Mouse (Mus musculus) heart, postnatal 0 days (tissue): Measurements from ENCODE around the gene Negr1. TPM values are rescaled to one million over a fixed set of nuclear protein-coding genes. Genes with fewer than 3 reads are reported as not detected.
"Not testable (repeated sequence)": the region's sequence is repeated elsewhere in the genome, so short reads cannot be mapped to it uniquely, and the experiment has no call there.

ENCODE experiments used
- ATAC-seq: fragments of 200-750 bp; cut with Nextera tagmentation; 2 replicates; pipeline ENCODE4 v1.8.0; 2017; ENCODE audit warnings: low read depth, moderate number of reproducible peaks, moderate library complexity; ENCODE audit not compliant: insufficient read depth
- DNase-seq: peaks from one replicate; pipeline ENCODE4 v3.0.0-alpha.2; 2016; ENCODE audit warnings: low spot score
- H3K27ac ChIP-seq: fragments of 300-500 bp; sonication (generic); 2 replicates; pipeline ENCODE4 v1.5.1; 2014; ENCODE audit warnings: low read depth, mild to moderate bottlenecking
- H3K27me3 ChIP-seq: fragments of 300-500 bp; sonication (generic); 2 replicates; pipeline ENCODE4 v1.6.1; 2014; ENCODE audit warnings: low read length, mixed read lengths; ENCODE audit not compliant: control insufficient read depth, insufficient read depth
- H3K36me3 ChIP-seq: fragments of 300-500 bp; sonication (generic); replicated peaks from 2 replicates; pipeline ENCODE4 v1.6.1; 2014; ENCODE audit warnings: low read length, mixed read lengths; ENCODE audit not compliant: control insufficient read depth, insufficient read depth
- H3K4me1 ChIP-seq: fragments of 300-500 bp; sonication (generic); 2 replicates; pipeline ENCODE4 v1.6.1; 2014; ENCODE audit warnings: antibody characterized with exemption; ENCODE audit not compliant: control insufficient read depth, insufficient read depth
- H3K4me2 ChIP-seq: fragments of 300-500 bp; sonication (generic); 2 replicates; pipeline ENCODE4 v1.6.1; 2014; ENCODE audit warnings: low read depth, mild to moderate bottlenecking, low read length, moderate library complexity
- H3K4me3 ChIP-seq: fragments of 300-500 bp; sonication (generic); 2 replicates; pipeline ENCODE4 v1.5.1; 2014; ENCODE audit warnings: low read depth, low read length
- H3K9ac ChIP-seq: fragments of 300-500 bp; sonication (generic); replicated peaks from 2 replicates; pipeline ENCODE4 v1.6.1; 2014; ENCODE audit warnings: low read depth, low read length, mixed read lengths
- H3K9me3 ChIP-seq: fragments of 300-500 bp; sonication (generic); replicated peaks from 2 replicates; pipeline ENCODE4 v1.6.1; 2016; ENCODE audit warnings: low read length; ENCODE audit not compliant: control insufficient read depth
- CTCF ChIP-seq: IDR thresholded peaks from 2 replicates; pipeline ENCODE4 v1.5.1; 2016; ENCODE audit warnings: antibody characterized with exemption, control low read depth, low read depth
- EP300 ChIP-seq: IDR thresholded peaks from 2 replicates; pipeline ENCODE4 v1.6.1; 2016; ENCODE audit warnings: antibody characterized with exemption, low read depth
- WGBS: fragments of 180-500 bp; shearing (Covaris S2); extraction: QIAGEN DNeasy Blood & Tissue Kit; methylation state at CpG from one replicate; pipeline ENCODE4 v1.1.7; 2014; 5-methylcytosine and 5-hydroxymethylcytosine counted together
- polyA plus RNA-seq: library from polyadenylated mRNA; unstranded; fragments of >200 nt; fragmentation: Nextera tagmentation; extraction: Ambion mirVana; gene quantifications from 2 replicates; pipeline ENCODE4 v1.2.1, GENCODE M21; 2015
- total RNA-seq: library from RNA; depleted of rRNA; stranded (reverse); fragments of >200 nt; gene quantifications from 2 replicates; pipeline ENCODE4 v1.2.3, GENCODE M21; 2014; ENCODE audit warnings: low replicate concordance

The Negr1 gene
- total and polyA plus RNA-seq, 2 experiments from 2014 or later, result 0.55 to 2.0 TPM

DNA sequence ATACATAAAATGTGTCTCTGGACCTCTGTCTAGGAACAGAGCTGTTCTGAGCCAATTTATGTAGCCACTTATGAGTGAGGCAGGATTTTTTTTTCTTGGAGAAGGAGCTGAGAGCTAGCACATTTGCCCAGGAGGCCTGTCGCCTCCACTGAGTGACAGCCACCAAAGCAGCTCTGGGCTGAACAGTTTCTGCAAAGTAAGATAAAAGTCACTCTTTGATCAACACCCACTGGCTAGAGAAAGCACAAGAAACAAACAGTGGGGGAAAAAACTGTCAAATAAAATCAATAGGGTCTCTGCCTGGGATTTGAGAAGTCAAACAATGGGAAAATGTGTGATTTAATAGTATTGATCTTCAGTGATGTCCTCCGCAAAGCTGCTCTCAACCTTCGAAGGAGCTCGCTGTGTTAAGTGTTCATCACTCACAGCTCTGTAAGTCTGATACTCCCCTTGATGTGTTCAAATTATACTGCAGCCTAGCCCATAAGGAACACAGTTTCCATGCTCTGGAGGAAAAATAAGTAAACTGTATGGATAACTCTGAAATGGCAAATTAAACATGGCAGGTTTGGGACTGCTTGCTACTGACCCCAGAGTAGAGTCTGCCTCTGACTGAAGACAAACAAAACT, 470.0 kb downstream of the Negr1 start:
- Histone ChIP-seq H3K36me3 (no peaks in the 10 kb centered on the region), H3K4me3 (no peak overlapping the region), H3K9ac (no peak overlapping the region), H3K27ac (no peak overlapping the region), H3K4me1 (no peaks in the 10 kb centered on the region), H3K9me3 (no peaks in the 10 kb centered on the region), H3K27me3 (no peaks in the 10 kb centered on the region), H3K4me2 (no peak overlapping the region)
- 68% methylated on average over 4 of the region's 4 CpGs for WGBS
- ATAC-seq (no peak), DNase-seq (no peak)
- TF ChIP-seq EP300 (no peak), CTCF (no peak)

DNA sequence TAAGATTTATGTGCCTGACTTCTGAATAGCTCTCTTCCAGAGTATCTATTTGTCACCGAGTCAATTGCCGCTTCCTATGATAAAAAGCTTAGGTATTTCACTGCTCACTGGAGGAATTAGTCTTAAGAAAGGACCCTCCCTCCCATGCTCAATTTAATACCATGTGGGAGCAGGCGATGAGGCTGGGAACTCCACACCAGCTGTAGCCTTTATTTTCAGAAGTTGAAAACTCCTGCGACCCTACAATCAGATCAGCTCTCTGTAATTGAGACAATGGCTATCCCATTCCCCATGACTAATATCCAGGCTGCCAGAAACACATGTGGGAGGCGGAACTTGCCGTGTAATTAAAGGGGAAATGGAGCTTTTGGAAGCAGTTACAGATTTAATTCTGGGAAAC, 474.4 kb downstream of the Negr1 start:
- no peak for TF ChIP-seq EP300
- no peak for TF ChIP-seq CTCF
- no peak for ATAC-seq

DNA sequence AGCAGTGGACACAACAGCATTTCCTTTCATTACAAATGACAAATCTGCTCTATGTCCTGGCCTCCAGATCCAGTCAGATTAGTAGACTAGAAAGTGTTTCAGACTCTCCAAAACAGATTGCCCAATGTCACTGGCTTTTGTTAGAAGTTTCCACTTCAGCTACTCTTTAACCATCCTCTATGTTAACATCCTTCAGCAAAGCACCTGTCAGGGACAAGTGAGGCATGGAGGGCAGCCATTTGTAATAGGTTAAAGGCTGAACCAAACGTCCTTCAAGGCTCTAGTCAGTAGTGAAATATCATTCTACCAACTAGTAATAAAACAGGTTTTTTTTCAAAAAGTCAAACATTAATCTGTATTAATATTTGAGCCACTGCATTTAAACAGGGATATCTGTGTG, 475.0 kb downstream of the Negr1 start:
- TF ChIP-seq EP300 (no peak), CTCF (no peak)
- H3K36me3 ChIP-seq, result no peaks in the 10 kb centered on the region
- H3K4me2 ChIP-seq, result no peak overlapping the region
- no peak overlapping the region for H3K27ac ChIP-seq
- H3K4me1 ChIP-seq, result no peaks in the 10 kb centered on the region
- H3K9me3 ChIP-seq, result no peaks in the 10 kb centered on the region
- ATAC-seq (no peak), DNase-seq (no peak)
- H3K4me3 ChIP-seq, result no peak overlapping the region
- H3K27me3 ChIP-seq, result no peaks in the 10 kb centered on the region
- WGBS, result 81% methylated on average over 1 of the region's 1 CpGs
- no peak overlapping the region for H3K9ac ChIP-seq

More for the DNA sequence above, 474.4 kb downstream of the Negr1 start:
- no peaks in the 10 kb centered on the region for H3K27me3 ChIP-seq
- H3K4me1 ChIP-seq, result no peaks in the 10 kb centered on the region
- no peak overlapping the region for H3K9ac ChIP-seq
- no peak for DNase-seq
- H3K27ac ChIP-seq, result no peak overlapping the region
- no peak overlapping the region for H3K4me2 ChIP-seq
- no peaks in the 10 kb centered on the region for H3K36me3 ChIP-seq
- no peak overlapping the region for H3K4me3 ChIP-seq
- H3K9me3 ChIP-seq, result no peaks in the 10 kb centered on the region
- WGBS, result 58% methylated on average over 6 of the region's 6 CpGs

DNA sequence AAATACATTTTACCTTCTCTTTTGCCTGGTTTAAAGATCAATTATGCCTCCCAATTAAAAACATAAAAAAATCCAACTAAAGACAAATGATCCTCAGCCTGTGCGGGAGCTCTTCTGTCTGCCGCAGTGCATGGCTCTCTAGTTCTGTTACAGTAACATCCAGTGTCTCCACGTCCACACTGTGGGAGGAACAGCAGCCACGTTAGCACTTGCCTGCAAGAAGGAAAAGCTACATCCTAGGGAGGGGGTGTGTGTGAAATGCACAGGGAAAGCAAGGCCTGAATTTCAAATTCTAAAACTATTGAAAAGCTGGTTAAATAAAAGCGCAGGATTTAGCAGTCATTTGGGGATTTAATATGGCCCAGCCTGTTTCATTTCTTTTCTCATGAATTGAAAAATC, 479.0 kb downstream of the Negr1 start:
- TF ChIP-seq EP300 (no peak), CTCF (no peak)

DNA sequence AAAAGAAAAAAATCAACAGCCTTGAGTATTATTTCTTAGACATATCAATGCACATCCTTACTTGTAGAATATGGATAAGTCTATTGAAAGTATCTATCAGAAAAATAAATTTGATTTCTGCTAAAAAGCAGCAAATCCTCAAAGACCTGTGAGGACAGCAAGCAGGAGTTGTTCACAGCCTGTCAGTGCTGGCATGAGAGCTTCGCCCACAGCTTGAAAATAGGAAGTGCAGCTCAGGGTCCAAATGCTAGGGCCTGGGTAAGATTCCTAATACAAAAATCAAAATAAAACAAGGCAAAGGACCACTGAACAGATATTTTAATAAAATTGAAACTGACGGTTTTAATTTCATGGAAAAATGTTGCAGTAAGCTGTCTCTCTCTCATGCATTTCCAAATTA, 483.0 kb downstream of the Negr1 start:
- H3K27me3 ChIP-seq, result no peaks in the 10 kb centered on the region
- WGBS, result 81% methylated on average over 2 of the region's 2 CpGs
- no peaks in the 10 kb centered on the region for H3K4me1 ChIP-seq
- TF ChIP-seq CTCF (no peak), EP300 (no peak)
- no peak overlapping the region for H3K9ac ChIP-seq
- no peaks in the 10 kb centered on the region for H3K9me3 ChIP-seq
- no peak overlapping the region for H3K4me2 ChIP-seq
- ATAC-seq (no peak), DNase-seq (no peak)
- H3K36me3 ChIP-seq, result no peaks in the 10 kb centered on the region
- H3K27ac ChIP-seq, result no peak overlapping the region
- H3K4me3 ChIP-seq, result no peak overlapping the region

More for the DNA sequence above, 479.0 kb downstream of the Negr1 start:
- H3K27me3 ChIP-seq, result no peaks in the 10 kb centered on the region
- H3K9me3 ChIP-seq, result no peaks in the 10 kb centered on the region
- H3K4me2 ChIP-seq, result no peak overlapping the region
- H3K27ac ChIP-seq, result no peak overlapping the region
- H3K4me3 ChIP-seq, result no peak overlapping the region
- H3K4me1 ChIP-seq, result no peaks in the 10 kb centered on the region
- WGBS, result 66% methylated on average over 5 of the region's 5 CpGs
- no peak for DNase-seq
- H3K36me3 ChIP-seq, result no peaks in the 10 kb centered on the region
- H3K9ac ChIP-seq, result no peak overlapping the region
- ATAC-seq, result no peak

DNA sequence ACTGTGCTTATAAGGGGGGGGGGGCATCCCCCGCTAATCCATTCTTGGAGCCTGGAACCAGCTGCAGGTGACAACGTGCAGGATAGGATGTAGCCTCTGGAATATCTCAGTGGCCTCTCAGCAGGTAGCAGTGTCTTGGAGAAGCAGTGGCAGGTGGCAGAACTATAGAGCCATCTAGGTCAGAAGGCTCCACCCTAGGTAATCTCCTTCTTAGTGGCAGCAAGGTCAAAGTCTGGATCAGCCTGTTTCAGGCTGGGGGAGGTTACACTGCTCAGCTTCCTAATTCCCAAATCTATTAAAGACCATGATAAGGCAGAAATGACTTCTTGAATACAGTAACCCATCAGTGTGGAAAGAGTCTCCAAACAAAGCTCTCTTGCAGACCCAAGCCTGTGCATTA, 502.8 kb downstream of the Negr1 start:
- not testable (repeated sequence) for H3K4me1 ChIP-seq, H3K4me3 ChIP-seq, H3K27me3 ChIP-seq, H3K9ac ChIP-seq, ATAC-seq, H3K9me3 ChIP-seq, H3K36me3 ChIP-seq, DNase-seq, H3K27ac ChIP-seq, H3K4me2 ChIP-seq
- WGBS, result 59% methylated on average over 2 of the region's 2 CpGs
